Mouse (Mus musculus) myocyte (in vitro differentiated cells): ENCODE data around the gene Srgap2.

Experiments used
- CEBPB ChIP-seq: IDR thresholded peaks from 2 replicates; pipeline ENCODE4 v1.6.1; 2011; ENCODE audit warnings: mild to moderate bottlenecking, moderate library complexity; ENCODE audit not compliant: poor library complexity, insufficient read depth, severe bottlenecking
- E2F4 ChIP-seq: IDR thresholded peaks from one replicate; pipeline ENCODE4 v1.6.1; 2011; ENCODE audit warnings: mild to moderate bottlenecking, control low read depth, moderate library complexity; ENCODE audit not compliant: insufficient read depth
- MAX ChIP-seq: IDR thresholded peaks from one replicate; pipeline ENCODE4 v1.6.1; 2011; ENCODE audit warnings: low read depth, mild to moderate bottlenecking, control low read depth
- MYOD1 ChIP-seq, 3 experiments: IDR thresholded peaks; one replicate each; pipeline ENCODE4 v1.6.1; 2011; ENCODE audit warnings: control low read depth in 2 of 3, low read depth in 2 of 3, mild to moderate bottlenecking in 2 of 3, moderate library complexity in 1 of 3; ENCODE audit not compliant: insufficient read length in 2 of 3, control insufficient read depth in 1 of 3
- MYOG ChIP-seq, 3 experiments: IDR thresholded peaks; one replicate each; pipeline ENCODE4 v1.6.1; 2011; ENCODE audit warnings: control low read depth in 2 of 3, low read depth in 2 of 3, mild to moderate bottlenecking in 2 of 3; ENCODE audit not compliant: insufficient read length in 2 of 3, control insufficient read depth in 1 of 3, insufficient read depth in 1 of 3
- POLR2A ChIP-seq: IDR thresholded peaks from one replicate; pipeline ENCODE4 v1.6.1; 2011; ENCODE audit warnings: low read depth, mild to moderate bottlenecking, control low read depth, moderate library complexity; ENCODE audit not compliant: insufficient read length
- POLR2AphosphoS2 ChIP-seq: IDR thresholded peaks from one replicate; pipeline ENCODE4 v1.6.1; 2011; ENCODE audit warnings: low read depth, control low read depth; ENCODE audit not compliant: insufficient read length
- REST ChIP-seq: IDR thresholded peaks from one replicate; pipeline ENCODE4 v1.6.1; 2011; ENCODE audit warnings: mild to moderate bottlenecking, control low read depth, moderate library complexity; ENCODE audit not compliant: insufficient read depth, insufficient read length
- SRF ChIP-seq: IDR thresholded peaks from one replicate; pipeline ENCODE4 v1.6.1; 2011; ENCODE audit warnings: low read depth; ENCODE audit not compliant: control insufficient read depth, insufficient read length
- TCF12 ChIP-seq: IDR thresholded peaks from one replicate; pipeline ENCODE4 v1.6.1; 2011; ENCODE audit warnings: mild to moderate bottlenecking, control low read depth; ENCODE audit not compliant: poor library complexity, insufficient read depth, severe bottlenecking
- TCF3 ChIP-seq: IDR thresholded peaks from one replicate; pipeline ENCODE4 v1.6.1; 2011; ENCODE audit warnings: low read depth, control low read depth; ENCODE audit not compliant: insufficient read length
- USF1 ChIP-seq: IDR thresholded peaks from one replicate; pipeline ENCODE4 v1.6.1; 2011; ENCODE audit warnings: low read depth, mild to moderate bottlenecking, control low read depth, moderate library complexity

DNA sequence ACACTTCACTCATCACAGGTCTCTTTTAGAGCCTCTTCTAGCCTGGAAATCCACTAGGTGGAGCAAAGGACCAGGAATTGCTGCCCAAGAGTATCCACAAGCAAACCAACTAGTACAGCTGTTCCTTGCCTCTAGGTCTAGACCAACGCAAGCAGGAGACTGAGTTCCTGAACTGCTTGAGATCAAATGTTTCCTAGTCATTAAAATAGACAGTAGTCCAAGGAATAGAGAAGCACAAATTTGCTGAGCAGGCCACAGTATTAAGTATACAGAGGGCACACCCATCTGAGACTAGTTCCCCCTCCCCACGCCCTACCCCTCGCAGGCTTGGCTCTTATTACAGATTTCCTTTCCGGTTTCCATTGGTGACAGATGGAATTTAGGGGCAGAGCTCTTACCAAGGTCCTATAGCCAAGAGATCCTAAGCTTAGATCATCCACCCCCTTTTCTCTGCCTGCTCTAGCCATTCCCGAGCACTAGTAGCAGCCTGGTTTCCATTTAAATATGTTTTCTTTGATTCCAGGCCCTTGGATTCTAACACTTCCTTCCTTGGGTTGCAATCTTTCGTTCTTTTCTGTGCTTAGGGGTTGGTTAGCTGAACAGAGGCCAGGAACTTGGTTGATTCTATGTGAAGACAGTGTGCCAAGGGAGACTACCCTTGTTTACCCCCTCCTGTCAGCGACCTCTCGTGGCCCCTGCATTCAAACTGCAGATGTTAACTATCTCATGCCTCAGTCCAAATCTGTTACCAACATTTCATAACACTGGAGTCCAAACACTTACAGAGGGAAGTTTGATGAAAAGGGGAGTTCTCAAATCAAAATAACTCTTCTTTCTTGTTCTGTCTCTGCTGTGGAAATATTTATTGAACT is 21.6 kb upstream of the Srgap2 start:
- TF ChIP-seq TCF12 (no peak), MAX (no peak), POLR2A (no peak), REST (no peak), MYOD1 (IDR thresholded peaks at IDR 0.05; ENCODE audit: control insufficient read depth in 1 of 3, insufficient read length in 2 of 3, low read depth in 2 of 3) (peak; percentile 26 to 63 (median 49)), USF1 (no peak), MYOG (IDR thresholded peaks at IDR 0.05; ENCODE audit: control insufficient read depth in 1 of 3, insufficient read depth in 1 of 3, insufficient read length in 2 of 3, low read depth in 2 of 3) (peak in 2 of 3 experiments; percentile 25 to 62), E2F4 (no peak), POLR2AphosphoS2 (no peak), SRF (no peak), TCF3 (no peak), CEBPB (no peak)
